Mouse (Mus musculus): ENCODE measurements around the gene Pik3ap1. TPM values are rescaled to one million over a fixed set of nuclear protein-coding genes. Genes with fewer than 3 reads are reported as not detected.

Gene Pik3ap1
- total and polyA plus RNA-seq, 3 experiments = 0.12 to 0.40 TPM; not detected in 1

- H3K27me3 ChIP-seq (ENCODE audit: control insufficient read depth in 1 of 2, insufficient read depth in 2 of 2, low read length in 2 of 2) = no peaks in the 10 kb centered on the region; a peak in 1 of 4 replicates
- H3K9me3 ChIP-seq (replicated peaks; ENCODE audit: insufficient read depth, low read length) = no peaks in the 10 kb centered on the region
- TF ChIP-seq ETS1 (IDR thresholded peaks at IDR 0.05; ENCODE audit: low read depth, low read length) (no peak), ELF1 (IDR thresholded peaks at IDR 0.05; ENCODE audit: low read depth, low read length) (no peak), MYC (IDR thresholded peaks at IDR 0.05; ENCODE audit: low read depth, low read length) (no peak), BHLHE40 (IDR thresholded peaks at IDR 0.05; ENCODE audit: borderline replicate concordance, low read depth, low read length) (no peak), GABPA (IDR thresholded peaks at IDR 0.05; ENCODE audit: low read depth, low read length) (no peak)
- no peak overlapping the region for H3K4me3 ChIP-seq (ENCODE audit: control insufficient read depth in 1 of 2, insufficient read depth in 1 of 2, low read depth in 2 of 2, low read length in 2 of 2)
- H3K27ac ChIP-seq (ENCODE audit: control insufficient read depth, low read depth, low read length) = no peak overlapping the region
- H3K9ac ChIP-seq (ENCODE audit: control insufficient read depth, low read depth, low read length, poor library complexity, severe bottlenecking) = no peak overlapping the region
- no peaks in the 10 kb centered on the region for H3K4me1 ChIP-seq (ENCODE audit: control insufficient read depth in 1 of 2, insufficient read depth in 2 of 2, low read length in 2 of 2)
- H3K36me3 ChIP-seq (ENCODE audit: control insufficient read depth in 1 of 2, insufficient read depth in 2 of 2, low read length in 2 of 2) = no peaks in the 10 kb centered on the region
- no peaks in the 10 kb centered on the region for H3K79me2 ChIP-seq (ENCODE audit: control insufficient read depth, insufficient read depth, low read length, poor library complexity)
- DNase-seq (ENCODE audit: low read depth, low spot score) = no peak
These were observed 96.3 kb downstream of the Pik3ap1 start for GRCm38 (mm10) chr19:41288568-41288967.

GRCm38 (mm10) chr19:41287224-41287623 lies 97.7 kb downstream of the Pik3ap1 start:
- TF ChIP-seq CHD1 (IDR thresholded peaks at IDR 0.05; ENCODE audit: low read depth, low read length) (no peak), ETS1 (IDR thresholded peaks at IDR 0.05; ENCODE audit: low read depth, low read length) (no peak), MYC (IDR thresholded peaks at IDR 0.05; ENCODE audit: low read depth, low read length) (no peak), MAX (IDR thresholded peaks at IDR 0.05; ENCODE audit: low read length) (no peak), POLR2A (IDR thresholded peaks at IDR 0.05; ENCODE audit: control insufficient read depth in 1 of 2, insufficient read depth in 1 of 2, low read depth in 1 of 2, low read length in 2 of 2, poor library complexity in 1 of 2) (no peak)
- H3K9me3 ChIP-seq (replicated peaks; ENCODE audit: insufficient read depth, low read length) = no peaks in the 10 kb centered on the region
- DNase-seq (ENCODE audit: low read depth, low spot score) = no peak
- H3K27ac ChIP-seq (ENCODE audit: control insufficient read depth, low read depth, low read length) = no peak overlapping the region
- no peaks in the 10 kb centered on the region for H3K36me3 ChIP-seq (ENCODE audit: control insufficient read depth in 1 of 2, insufficient read depth in 2 of 2, low read length in 2 of 2)
- no peaks in the 10 kb centered on the region for H3K79me2 ChIP-seq (ENCODE audit: control insufficient read depth, insufficient read depth, low read length, poor library complexity)
- H3K9ac ChIP-seq (ENCODE audit: control insufficient read depth, low read depth, low read length, poor library complexity, severe bottlenecking) = no peak overlapping the region
- H3K27me3 ChIP-seq (ENCODE audit: control insufficient read depth in 1 of 2, insufficient read depth in 2 of 2, low read length in 2 of 2) = no peaks in the 10 kb centered on the region; a peak in 1 of 4 replicates
- no peaks in the 10 kb centered on the region for H3K4me1 ChIP-seq (ENCODE audit: control insufficient read depth in 1 of 2, insufficient read depth in 2 of 2, low read length in 2 of 2)
- no peak overlapping the region for H3K4me3 ChIP-seq (ENCODE audit: control insufficient read depth in 1 of 2, insufficient read depth in 1 of 2, low read depth in 2 of 2, low read length in 2 of 2)

- Histone ChIP-seq H3K79me2 (ENCODE audit: control insufficient read depth, insufficient read depth, low read length, poor library complexity) (no peaks in the 10 kb centered on the region), H3K9me3 (replicated peaks; ENCODE audit: insufficient read depth, low read length) (no peaks in the 10 kb centered on the region), H3K4me3 (ENCODE audit: control insufficient read depth in 1 of 2, insufficient read depth in 1 of 2, low read depth in 2 of 2, low read length in 2 of 2) (no peak overlapping the region), H3K9ac (ENCODE audit: control insufficient read depth, low read depth, low read length, poor library complexity, severe bottlenecking) (no peak overlapping the region), H3K4me1 (ENCODE audit: control insufficient read depth in 1 of 2, insufficient read depth in 2 of 2, low read length in 2 of 2) (no peaks in the 10 kb centered on the region), H3K36me3 (ENCODE audit: control insufficient read depth in 1 of 2, insufficient read depth in 2 of 2, low read length in 2 of 2) (no peaks in the 10 kb centered on the region), H3K27ac (ENCODE audit: control insufficient read depth, low read depth, low read length) (no peak overlapping the region), H3K27me3 (ENCODE audit: control insufficient read depth in 1 of 2, insufficient read depth in 2 of 2, low read length in 2 of 2) (no peaks in the 10 kb centered on the region; a peak in 1 of 4 replicates)
- TF ChIP-seq ETS1 (IDR thresholded peaks at IDR 0.05; ENCODE audit: low read depth, low read length) (no peak), MYC (IDR thresholded peaks at IDR 0.05; ENCODE audit: low read depth, low read length) (no peak)
- DNase-seq (ENCODE audit: low read depth, low spot score) = no peak
These were observed 100.4 kb downstream of the Pik3ap1 start for GRCm38 (mm10) chr19:41284515-41284914.

- Histone ChIP-seq H3K27me3 (ENCODE audit: control insufficient read depth in 1 of 2, insufficient read depth in 2 of 2, low read length in 2 of 2) (no peaks in the 10 kb centered on the region; a peak in 1 of 4 replicates), H3K9me3 (replicated peaks; ENCODE audit: insufficient read depth, low read length) (no peaks in the 10 kb centered on the region), H3K36me3 (ENCODE audit: control insufficient read depth in 1 of 2, insufficient read depth in 2 of 2, low read length in 2 of 2) (no peaks in the 10 kb centered on the region), H3K4me1 (ENCODE audit: control insufficient read depth in 1 of 2, insufficient read depth in 2 of 2, low read length in 2 of 2) (no peaks in the 10 kb centered on the region), H3K79me2 (ENCODE audit: control insufficient read depth, insufficient read depth, low read length, poor library complexity) (no peaks in the 10 kb centered on the region), H3K4me3 (ENCODE audit: control insufficient read depth in 1 of 2, insufficient read depth in 1 of 2, low read depth in 2 of 2, low read length in 2 of 2) (no peak overlapping the region), H3K9ac (ENCODE audit: control insufficient read depth, low read depth, low read length, poor library complexity, severe bottlenecking) (no peak overlapping the region), H3K27ac (ENCODE audit: control insufficient read depth, low read depth, low read length) (no peak overlapping the region)
- no peak for TF ChIP-seq ZKSCAN1 (IDR thresholded peaks at IDR 0.05; ENCODE audit: low read depth, low read length)
- no peak for TF ChIP-seq E2F4 (IDR thresholded peaks at IDR 0.05; ENCODE audit: borderline replicate concordance, low read depth, low read length)
- TF ChIP-seq MAFK (IDR thresholded peaks at IDR 0.05; ENCODE audit: borderline replicate concordance, low read depth, low read length) = no peak
- no peak for TF ChIP-seq MYB (IDR thresholded peaks at IDR 0.05; ENCODE audit: low read depth, low read length)
- TF ChIP-seq NELFE (IDR thresholded peaks at IDR 0.05; ENCODE audit: low read depth, low read length) = no peak
- TF ChIP-seq GATA1 (IDR thresholded peaks at IDR 0.05; ENCODE audit: low read depth, low read length) = no peak
- DNase-seq (ENCODE audit: low read depth, low spot score) = no peak
These were observed 102.2 kb downstream of the Pik3ap1 start for GRCm38 (mm10) chr19:41282718-41283117.
